Mouse (Mus musculus) CH12.LX (cell line): Measurements from ENCODE around the gene Tbata.

Source experiments
- BHLHE40 ChIP-seq: IDR thresholded peaks from 2 replicates; pipeline ENCODE4 v1.6.1; 2011; ENCODE audit warnings: mild to moderate bottlenecking, low read depth, low read length, improper control_type of control experiment
- CHD2 ChIP-seq: IDR thresholded peaks from 2 replicates; pipeline ENCODE4 v1.6.1; 2011; ENCODE audit warnings: low read length, improper control_type of control experiment
- CTCF ChIP-seq, 2 experiments: IDR thresholded peaks in 1 of 2; conservative IDR thresholded peaks in 1 of 2; 2 replicates each; pipeline ENCODE4 v1.5.1; 2011 to 2012; ENCODE audit warnings: low read depth in 2 of 2, low read length in 2 of 2, improper control_type of control experiment in 1 of 2, inconsistent platforms in 1 of 2, mild to moderate bottlenecking in 1 of 2, moderate library complexity in 1 of 2
- EP300 ChIP-seq: IDR thresholded peaks from 2 replicates; pipeline ENCODE4 v1.6.1; 2011; ENCODE audit warnings: low read length, improper control_type of control experiment
- ETS1 ChIP-seq: conservative IDR thresholded peaks from 2 replicates; pipeline ENCODE4 v1.6.1; 2012; ENCODE audit warnings: low read depth, mild to moderate bottlenecking, inconsistent platforms, low read length, improper control_type of control experiment, moderate library complexity
- MAFK ChIP-seq: IDR thresholded peaks from 2 replicates; pipeline ENCODE4 v1.6.1; 2011; ENCODE audit warnings: low read length, improper control_type of control experiment; ENCODE audit not compliant: insufficient replicate concordance
- MXI1 ChIP-seq: IDR thresholded peaks from 2 replicates; pipeline ENCODE4 v1.6.1; 2011; ENCODE audit warnings: mild to moderate bottlenecking, low read depth, low read length, improper control_type of control experiment
- NELFE ChIP-seq: IDR thresholded peaks from 2 replicates; pipeline ENCODE4 v1.6.1; 2011; ENCODE audit warnings: low read depth, low read length, improper control_type of control experiment
- POLR2A ChIP-seq: IDR thresholded peaks from 2 replicates; pipeline ENCODE4 v1.6.1; 2011; ENCODE audit warnings: low read depth, mild to moderate bottlenecking, improper control_type of control experiment, low read length
- POLR2AphosphoS2 ChIP-seq: IDR thresholded peaks from 2 replicates; pipeline ENCODE4 v1.6.1; 2011; ENCODE audit warnings: low read depth, low read length, improper control_type of control experiment
- RAD21 ChIP-seq: IDR thresholded peaks from 2 replicates; pipeline ENCODE4 v1.6.1; 2011; ENCODE audit warnings: low read depth, mild to moderate bottlenecking, low read length, improper control_type of control experiment, moderate library complexity
- ZC3H11A ChIP-seq: IDR thresholded peaks from 2 replicates; pipeline ENCODE4 v1.6.1; 2012; ENCODE audit warnings: low read depth, mild to moderate bottlenecking, inconsistent platforms, low read length, improper control_type of control experiment

GRCm38 (mm10) chr10:61168393-61168792 is 3.4 kb upstream of the Tbata start:
- TF ChIP-seq ZC3H11A: no peak
- no peak for TF ChIP-seq CTCF (conservative IDR thresholded peaks at IDR 0.05 in 1 of 2, IDR thresholded peaks at IDR 0.05 in 1 of 2; ENCODE audit: low read depth in 2 of 2, low read length in 2 of 2)
- no peak; the same call in none of the 2 replicates for TF ChIP-seq RAD21
- peak; percentile 67; the same call in 1 of the 2 replicates for TF ChIP-seq POLR2A
- no peak; the same call in 1 of the 2 replicates for TF ChIP-seq POLR2AphosphoS2
- TF ChIP-seq MXI1: peak; percentile 54
- peak; percentile 81 for TF ChIP-seq EP300
- peak; percentile 78; the same call in 1 of the 2 replicates for TF ChIP-seq CHD2
- TF ChIP-seq ETS1: peak; percentile 98
- peak; percentile 95 for TF ChIP-seq BHLHE40
- peak; percentile 67; the same call in 1 of the 2 replicates for TF ChIP-seq NELFE
- peak; percentile 75; the same call in 1 of the 2 replicates for TF ChIP-seq MAFK
